Mouse (Mus musculus) lung, embryonic 15.5 days (tissue): ENCODE measurements around the gene Klf12. TPM values are rescaled to one million over a fixed set of nuclear protein-coding genes. Genes with fewer than 3 reads are reported as not detected.
"Not testable (repeated sequence)": the region's sequence is repeated elsewhere in the genome, so short reads cannot be mapped to it uniquely, and the experiment has no call there.

Source experiments
- ATAC-seq: fragments of 200-750 bp; cut with Nextera tagmentation; 2 replicates; pipeline ENCODE4 v1.8.0; 2017; ENCODE audit warnings: moderate number of reproducible peaks, borderline replicate concordance; ENCODE audit not compliant: low FRiP score, low TSS enrichment; ENCODE audit errors: extremely low read depth
- H3K27ac ChIP-seq: fragments of 300-500 bp; sonication (generic); 2 replicates; pipeline ENCODE4 v1.5.1; 2015; ENCODE audit warnings: moderate library complexity, mild to moderate bottlenecking, inconsistent platforms
- H3K27me3 ChIP-seq: fragments of 300-500 bp; sonication (generic); 2 replicates; pipeline ENCODE4 v1.6.1; 2015; ENCODE audit warnings: inconsistent platforms
- H3K36me3 ChIP-seq: fragments of 300-500 bp; sonication (generic); 2 replicates; pipeline ENCODE4 v1.6.1; 2015; ENCODE audit warnings: inconsistent platforms
- H3K4me1 ChIP-seq: fragments of 300-500 bp; sonication (generic); 2 replicates; pipeline ENCODE4 v1.6.1; 2015; ENCODE audit warnings: inconsistent platforms
- H3K4me2 ChIP-seq: fragments of 300-500 bp; sonication (generic); 2 replicates; pipeline ENCODE4 v1.6.1; 2015; ENCODE audit warnings: inconsistent platforms, mild to moderate bottlenecking, moderate library complexity
- H3K4me3 ChIP-seq: fragments of 300-500 bp; sonication (generic); 2 replicates; pipeline ENCODE4 v1.5.1; 2015; ENCODE audit warnings: mild to moderate bottlenecking, inconsistent platforms
- H3K9ac ChIP-seq: fragments of 300-500 bp; sonication (generic); 2 replicates; pipeline ENCODE4 v1.6.1; 2015; ENCODE audit warnings: inconsistent platforms
- H3K9me3 ChIP-seq: fragments of 300-500 bp; sonication (generic); 2 replicates; pipeline ENCODE4 v1.6.1; 2016; ENCODE audit warnings: inconsistent platforms
- WGBS: fragments of 180-500 bp; shearing (Covaris S2); methylation state at CpG from one replicate; pipeline ENCODE4 v1.1.7; 2015; 5-methylcytosine and 5-hydroxymethylcytosine counted together
- polyA plus RNA-seq: library from polyadenylated mRNA; unstranded; fragments of >200 nt; fragmentation: Nextera tagmentation; extraction: Ambion mirVana; gene quantifications from 2 replicates; pipeline ENCODE4 v1.2.1, GENCODE M21; 2015

Klf12 gene
- polyA plus RNA-seq, 1 experiment from 2014 or later: 11.6 TPM

- ATAC-seq: no peak; the same call in 1 of the 2 replicates
- WGBS: 18% methylated on average over 7 of the region's 7 CpGs
- no peaks in the 10 kb centered on the region for H3K4me1 ChIP-seq
- no peak overlapping the region for H3K4me2 ChIP-seq
- no peaks in the 10 kb centered on the region for H3K27me3 ChIP-seq
- H3K9ac ChIP-seq: no peak overlapping the region
- H3K4me3 ChIP-seq: no peak overlapping the region
- H3K9me3 ChIP-seq: no peaks in the 10 kb centered on the region
- no peaks in the 10 kb centered on the region for H3K36me3 ChIP-seq
- H3K27ac ChIP-seq: no peak overlapping the region
Measured at GRCm38 (mm10) chr14:99894708-99895383, 389.6 kb downstream of the Klf12 start.

GRCm38 (mm10) chr14:99894062-99894461, 390.4 kb downstream of the Klf12 start:
- no peak overlapping the region for H3K27ac ChIP-seq
- H3K4me2 ChIP-seq: no peak overlapping the region
- H3K4me3 ChIP-seq: no peak overlapping the region
- WGBS: 80% methylated on average over 14 of the region's 14 CpGs
- H3K36me3 ChIP-seq: no peaks in the 10 kb centered on the region
- no peak overlapping the region for H3K9ac ChIP-seq
- no peak for ATAC-seq
- H3K4me1 ChIP-seq: no peaks in the 10 kb centered on the region
- H3K9me3 ChIP-seq: no peaks in the 10 kb centered on the region
- H3K27me3 ChIP-seq: no peaks in the 10 kb centered on the region

DNA sequence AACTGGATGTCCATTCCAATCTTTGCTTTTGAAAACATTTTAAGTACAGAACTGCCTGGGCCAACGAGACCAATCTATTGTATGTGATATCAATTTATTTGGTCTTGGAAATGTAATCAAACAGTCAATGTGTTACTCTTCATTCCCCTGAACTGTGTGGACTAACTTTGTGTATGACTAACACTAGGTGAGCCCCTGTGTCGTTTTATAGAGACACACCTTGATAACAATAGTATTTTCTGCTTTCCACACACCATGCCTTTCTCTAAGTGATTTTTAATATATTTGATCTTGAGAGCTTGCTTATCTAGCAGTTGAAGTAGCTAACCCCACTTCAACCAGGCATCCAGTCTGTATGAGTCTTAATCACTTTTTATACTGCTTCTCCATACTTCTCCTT, 398.0 kb downstream of the Klf12 start:
- Histone ChIP-seq H3K9me3 (no peaks in the 10 kb centered on the region), H3K4me2 (no peak overlapping the region), H3K9ac (no peak overlapping the region), H3K4me3 (no peak overlapping the region), H3K27me3 (no peaks in the 10 kb centered on the region), H3K36me3 (no peaks in the 10 kb centered on the region), H3K27ac (peak overlapping the region; percentile 84), H3K4me1 (peaks cover 12% of the 10 kb centered on the region)
- no peak for ATAC-seq
- WGBS: 56% methylated on average over 2 of the region's 2 CpGs

- no peaks in the 10 kb centered on the region for H3K27me3 ChIP-seq
- peaks cover 12% of the 10 kb centered on the region for H3K4me1 ChIP-seq
- no peak overlapping the region for H3K4me2 ChIP-seq
- H3K4me3 ChIP-seq: no peak overlapping the region
- peak overlapping the region; percentile 84 for H3K27ac ChIP-seq
- H3K9me3 ChIP-seq: no peaks in the 10 kb centered on the region
- H3K9ac ChIP-seq: no peak overlapping the region
- WGBS: 49% methylated on average over 2 of the region's 2 CpGs
- ATAC-seq: no peak
- no peaks in the 10 kb centered on the region for H3K36me3 ChIP-seq
Measured at GRCm38 (mm10) chr14:99885562-99885961, 398.9 kb downstream of the Klf12 start.

DNA sequence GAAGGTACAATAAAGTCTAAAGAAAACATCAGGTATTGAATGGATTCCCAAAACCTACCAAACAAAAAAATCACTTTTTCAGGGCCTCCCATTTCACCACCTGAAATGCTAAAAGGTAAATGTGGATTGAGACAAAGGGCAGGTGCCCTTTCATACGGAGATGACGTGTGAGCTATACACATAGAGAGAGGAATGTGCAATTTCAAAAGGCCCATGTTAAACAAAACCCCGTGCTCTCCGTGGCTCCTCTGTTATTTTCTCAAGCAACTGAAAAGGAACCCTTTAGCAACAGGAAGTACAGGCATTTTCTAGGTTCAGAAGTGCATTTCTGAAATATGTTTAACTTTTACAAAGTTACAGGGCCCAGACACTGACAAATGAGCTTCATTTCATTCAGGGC, 399.4 kb downstream of the Klf12 start:
- ATAC-seq: no peak
- Histone ChIP-seq H3K4me1 (peaks cover 12% of the 10 kb centered on the region), H3K27me3 (no peaks in the 10 kb centered on the region), H3K9me3 (no peaks in the 10 kb centered on the region), H3K27ac (peak overlapping the region; percentile 84), H3K4me2 (no peak overlapping the region), H3K9ac (no peak overlapping the region), H3K4me3 (no peak overlapping the region), H3K36me3 (no peaks in the 10 kb centered on the region)
- WGBS: 23% methylated on average over 4 of the region's 4 CpGs

DNA sequence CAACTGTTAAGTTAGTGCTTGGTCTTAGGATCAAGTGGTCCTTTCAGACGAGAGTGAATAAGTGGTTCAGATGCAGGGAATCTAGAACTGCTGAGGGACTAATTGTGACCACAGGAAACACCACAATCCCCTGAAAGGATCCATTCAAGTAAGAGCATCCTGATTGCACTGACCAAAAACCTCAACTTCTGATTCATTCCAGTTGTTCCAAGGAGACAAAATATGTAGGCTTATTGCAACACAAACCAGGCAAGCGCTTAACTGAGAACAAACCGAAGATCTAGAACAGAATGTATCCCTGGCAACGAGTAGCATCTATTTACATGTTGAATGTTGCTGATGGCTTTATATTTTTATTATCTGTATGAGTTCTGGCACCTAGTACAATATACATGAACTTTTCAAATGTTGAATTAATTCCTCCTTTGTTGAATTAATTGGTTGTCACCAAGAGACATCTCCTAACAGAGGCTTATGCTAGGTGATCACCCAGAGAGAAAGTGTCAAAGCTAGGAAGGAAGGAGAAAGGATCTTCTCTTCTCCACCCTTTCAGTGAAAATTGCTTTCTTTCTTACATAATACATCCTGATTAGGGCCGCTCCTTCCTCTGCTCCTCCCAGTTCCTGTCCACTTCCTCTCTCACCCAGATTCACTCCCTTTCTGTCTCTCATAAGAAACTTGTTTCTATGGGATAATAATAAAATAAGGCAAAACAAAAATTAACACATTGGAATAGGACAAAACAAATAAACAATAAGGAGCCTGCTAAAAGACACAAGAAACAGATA, 407.5 kb downstream of the Klf12 start:
- Histone ChIP-seq H3K36me3 (peaks cover 5% of the 10 kb centered on the region), H3K27me3 (no peaks in the 10 kb centered on the region), H3K4me3 (no peak overlapping the region), H3K27ac (no peak overlapping the region), H3K4me2 (no peak overlapping the region), H3K4me1 (no peaks in the 10 kb centered on the region), H3K9ac (no peak overlapping the region), H3K9me3 (no peaks in the 10 kb centered on the region; the same call in 1 of the 2 replicates)
- no peak for ATAC-seq
- 74% methylated on average over 5 of the region's 5 CpGs for WGBS

- ATAC-seq: peak; percentile 39; the same call in 1 of the 2 replicates
- H3K4me3 ChIP-seq: no peak overlapping the region
- WGBS: 66% methylated on average over 5 of the region's 5 CpGs
- no peaks in the 10 kb centered on the region; the same call in 1 of the 2 replicates for H3K9me3 ChIP-seq
- peaks cover 5% of the 10 kb centered on the region for H3K36me3 ChIP-seq
- H3K27me3 ChIP-seq: no peaks in the 10 kb centered on the region
- H3K27ac ChIP-seq: no peak overlapping the region
- H3K9ac ChIP-seq: no peak overlapping the region
- no peaks in the 10 kb centered on the region for H3K4me1 ChIP-seq
- no peak overlapping the region for H3K4me2 ChIP-seq
Measured at GRCm38 (mm10) chr14:99873725-99874124, 410.8 kb downstream of the Klf12 start.

- WGBS: 37% methylated on average over 14 of the region's 14 CpGs
Measured at GRCm38 (mm10) chr14:99856158-99857011, 428.1 kb downstream of the Klf12 start.

GRCm38 (mm10) chr14:99854467-99854807, 430.0 kb downstream of the Klf12 start:
- H3K4me2 ChIP-seq, H3K9me3 ChIP-seq, H3K36me3 ChIP-seq, H3K4me1 ChIP-seq, H3K4me3 ChIP-seq, H3K27me3 ChIP-seq, H3K27ac ChIP-seq, ATAC-seq, H3K9ac ChIP-seq: not testable (repeated sequence)

More at GRCm38 (mm10) chr14:99856158-99857011, 428.1 kb downstream of the Klf12 start:
- Histone ChIP-seq H3K4me1 (no peaks in the 10 kb centered on the region), H3K4me2 (no peak overlapping the region), H3K27me3 (no peaks in the 10 kb centered on the region), H3K9me3 (no peaks in the 10 kb centered on the region), H3K9ac (no peak overlapping the region), H3K27ac (no peak overlapping the region), H3K36me3 (no peaks in the 10 kb centered on the region), H3K4me3 (no peak overlapping the region)
- ATAC-seq: no peak

GRCm38 (mm10) chr14:99853769-99854466, 430.6 kb downstream of the Klf12 start:
- 71% methylated on average over 4 of the region's 4 CpGs for WGBS
- not testable (repeated sequence) for H3K27ac ChIP-seq, H3K36me3 ChIP-seq, H3K27me3 ChIP-seq, H3K4me3 ChIP-seq, H3K9me3 ChIP-seq, H3K4me2 ChIP-seq, H3K4me1 ChIP-seq, H3K9ac ChIP-seq, ATAC-seq

- Histone ChIP-seq H3K4me1 (peaks cover 7% of the 10 kb centered on the region; the same call in 1 of the 2 replicates), H3K27me3 (no peaks in the 10 kb centered on the region), H3K9ac (no peak overlapping the region), H3K4me2 (peak overlapping the region; percentile 39), H3K9me3 (no peaks in the 10 kb centered on the region), H3K36me3 (no peaks in the 10 kb centered on the region), H3K4me3 (no peak overlapping the region), H3K27ac (peak overlapping the region; percentile 92)
- WGBS: 59% methylated on average over 10 of the region's 10 CpGs
- peak; percentile 79; the same call in 1 of the 2 replicates for ATAC-seq
Measured at GRCm38 (mm10) chr14:99850350-99850749, 434.1 kb downstream of the Klf12 start.
